Mouse (Mus musculus) mouse trophoblast stem cell (cell line): Measurements from ENCODE around the gene Trim11.

Experiments used
- in situ Hi-C, 2 experiments: fragments of 300-500 bp; cut with MseI, MboI; formaldehyde crosslinking; loops; 2 replicates in 1 of 2; 3 replicates in 1 of 2; pipeline ENCODE4 v1.15.1; 2025

Trim11 gene

GRCm38 (mm10) chr11:59026411-59026810, 48.5 kb downstream of the Trim11 start:
- in situ Hi-C loops, result no loop called here

GRCm38 (mm10) chr11:59029003-59029402, 51.1 kb downstream of the Trim11 start:
- in situ Hi-C loops, result no loop called here
